Mouse (Mus musculus): ENCODE results near the gene Lyl1. TPM values are rescaled to one million over a fixed set of nuclear protein-coding genes. Genes with fewer than 3 reads are reported as not detected.

Lyl1 gene
- total RNA-seq, 2 experiments from 2014 or later, result 5.4 to 5.7 TPM

GRCm38 (mm10) chr8:84715893-84716468, 14.7 kb downstream of the Lyl1 start:
- no peak for DNase-seq
- intact Hi-C loops (cut with DNase I), result no loop called here

GRCm38 (mm10) chr8:84716790-84717189, 15.5 kb downstream of the Lyl1 start:
- DNase-seq, result no peak
- intact Hi-C loops (cut with DNase I), result no loop called here

GRCm38 (mm10) chr8:84718476-84718875, 17.2 kb downstream of the Lyl1 start:
- intact Hi-C loops (cut with DNase I), result no loop called here
- DNase-seq, result no peak

- intact Hi-C loops (cut with DNase I), result no loop called here
- DNase-seq, result no peak
These were observed 17.9 kb downstream of the Lyl1 start for GRCm38 (mm10) chr8:84718959-84719690.

GRCm38 (mm10) chr8:84722530-84722849, 21.2 kb downstream of the Lyl1 start:
- intact Hi-C loops (cut with DNase I), result no loop called here
- no peak for DNase-seq

GRCm38 (mm10) chr8:84722850-84723570, 21.8 kb downstream of the Lyl1 start, which contains the start of gene G430095P16Rik:
Gene G430095P16Rik (plus strand): TSS chr8:84723007.
- intact Hi-C loops (cut with DNase I), result no loop called here

GRCm38 (mm10) chr8:84723571-84723900, 22.3 kb downstream of the Lyl1 start:
- intact Hi-C loops (cut with DNase I), result no loop called here

More at GRCm38 (mm10) chr8:84722850-84723570, 21.8 kb downstream of the Lyl1 start, which contains the start of gene G430095P16Rik:
- peak; percentile 78 for DNase-seq

GRCm38 (mm10) chr8:84724683-84725082, 23.4 kb downstream of the Lyl1 start:
- intact Hi-C loops (cut with DNase I), result loop anchor here (1.0 kb wide), 1 partner anchor 15 kb away; no protein-coding TSS in a partner anchor
- no peak for DNase-seq

More at GRCm38 (mm10) chr8:84723571-84723900, 22.3 kb downstream of the Lyl1 start:
- no peak for DNase-seq

- intact Hi-C loops (cut with DNase I), result loop anchor here (1.0 kb wide), 1 partner anchor 16 kb away; no protein-coding TSS in a partner anchor
- DNase-seq, result no peak
These were observed 24.1 kb downstream of the Lyl1 start for GRCm38 (mm10) chr8:84725246-84725940.

GRCm38 (mm10) chr8:84725941-84726259, 24.6 kb downstream of the Lyl1 start:
- intact Hi-C loops (cut with DNase I), result loop anchor here (1.0 kb wide), 1 partner anchor 17 kb away; no protein-coding TSS in a partner anchor

GRCm38 (mm10) chr8:84728474-84728873, 27.2 kb downstream of the Lyl1 start:
- DNase-seq, result no peak
- intact Hi-C loops (cut with DNase I), result no loop called here

More at GRCm38 (mm10) chr8:84725941-84726259, 24.6 kb downstream of the Lyl1 start:
- DNase-seq, result no peak

GRCm38 (mm10) chr8:84729921-84730362, 28.7 kb downstream of the Lyl1 start:
- intact Hi-C loops (cut with DNase I), result no loop called here

GRCm38 (mm10) chr8:84730541-84731370, 29.5 kb downstream of the Lyl1 start:
- DNase-seq, result peak; percentile 62 to 74
- intact Hi-C loops (cut with DNase I), result no loop called here

More at GRCm38 (mm10) chr8:84729921-84730362, 28.7 kb downstream of the Lyl1 start:
- peak; percentile 65 to 66 for DNase-seq

GRCm38 (mm10) chr8:84731371-84732177, 30.3 kb downstream of the Lyl1 start:
- intact Hi-C loops (cut with DNase I), result no loop called here
- no peak for DNase-seq

GRCm38 (mm10) chr8:84732545-84732944, 31.3 kb downstream of the Lyl1 start:
- DNase-seq, result no peak
- intact Hi-C loops (cut with DNase I), result no loop called here

GRCm38 (mm10) chr8:84732996-84733395, 31.7 kb downstream of the Lyl1 start:
- intact Hi-C loops (cut with DNase I), result no loop called here

GRCm38 (mm10) chr8:84733959-84734358, 32.7 kb downstream of the Lyl1 start:
- intact Hi-C loops (cut with DNase I), result no loop called here
- DNase-seq, result no peak

More at GRCm38 (mm10) chr8:84732996-84733395, 31.7 kb downstream of the Lyl1 start:
- DNase-seq, result no peak

- no peak for DNase-seq
- intact Hi-C loops (cut with DNase I), result no loop called here
These were observed 33.4 kb downstream of the Lyl1 start for GRCm38 (mm10) chr8:84734680-84735079.

- intact Hi-C loops (cut with DNase I), result no loop called here
- no peak for DNase-seq
These were observed 34.3 kb downstream of the Lyl1 start for GRCm38 (mm10) chr8:84735597-84735996.
